Mouse (Mus musculus) small intestine, adult 2 months (tissue): ENCODE results near the gene Zfp445.
A peak's percentile ranks its signal among the peaks of the same experiment; 100 is the strongest.

Source experiments
- CTCF ChIP-seq: fragments of 200-500 bp; IDR thresholded peaks from 2 replicates; pipeline ENCODE4 v1.5.1; 2012; ENCODE audit warnings: low read depth, mild to moderate bottlenecking, control low read depth, inconsistent platforms, low read length, moderate library complexity, mixed read lengths; ENCODE audit not compliant: insufficient replicate concordance, insufficient read length; ENCODE audit errors: extremely low read depth
- POLR2A ChIP-seq: fragments of 200-500 bp; IDR thresholded peaks from 2 replicates; pipeline ENCODE4 v1.6.1; 2012; ENCODE audit warnings: low read depth, mild to moderate bottlenecking, control low read depth, inconsistent platforms, low read length, moderate library complexity

GRCm38 (mm10) chr9:122886372-122887179, 20.8 kb upstream of the Zfp445 start:
- TF ChIP-seq CTCF = no peak
- peak; percentile 57 for TF ChIP-seq POLR2A
